Mouse (Mus musculus): ENCODE data around the gene Zbtb4.
A peak's percentile ranks its signal among the peaks of the same experiment; 100 is the strongest.

DNA sequence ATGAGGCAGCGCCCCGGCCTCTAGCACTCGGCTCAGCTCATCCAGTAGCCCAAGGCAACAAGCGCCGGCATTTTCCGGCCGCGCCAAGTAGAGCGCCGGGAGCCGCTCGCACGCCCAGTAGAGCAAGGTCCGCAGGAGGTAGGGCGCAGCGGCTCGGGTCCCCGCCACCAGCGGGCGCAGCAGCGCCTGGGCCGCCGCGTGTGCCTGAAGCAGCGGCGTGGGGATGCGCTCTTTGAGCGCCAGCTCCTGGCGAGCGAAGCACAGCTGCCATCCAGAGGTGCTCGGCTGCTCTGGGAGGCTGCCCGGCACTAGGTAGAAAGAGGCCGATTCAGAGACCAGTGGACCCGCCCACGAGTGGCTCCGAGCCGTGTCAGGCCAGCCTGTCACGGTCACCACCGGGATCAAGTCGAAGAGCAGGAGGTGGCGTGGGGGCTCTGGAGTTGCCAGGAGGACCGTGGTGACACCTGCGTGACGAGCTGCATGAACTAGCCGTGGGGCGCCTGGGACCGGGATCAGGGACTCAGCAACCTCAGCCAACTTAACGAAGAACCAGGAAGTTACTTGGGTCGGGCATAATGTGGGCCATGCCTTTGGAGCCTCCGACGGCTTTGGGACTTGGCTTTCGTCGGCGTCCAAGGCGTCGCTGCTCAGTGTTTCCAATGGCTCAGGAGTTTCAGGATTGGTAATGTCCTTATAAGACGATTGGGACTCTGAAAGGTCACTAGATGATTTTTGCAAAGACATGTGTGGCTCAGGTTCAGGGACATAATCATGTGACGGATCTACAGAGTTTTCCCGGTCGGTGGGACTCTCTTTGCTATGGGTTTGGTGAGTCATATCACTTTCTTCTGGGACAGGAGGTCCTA is 38.3 kb downstream of the Zbtb4 start:
- no peak for TF ChIP-seq POLR2A (IDR thresholded peaks at IDR 0.05; ENCODE audit: borderline replicate concordance, control insufficient read depth, low read depth, low read length)
- peak; percentile 65; the same call in 1 of the 2 replicates for TF ChIP-seq CTCF (IDR thresholded peaks at IDR 0.05; ENCODE audit: control insufficient read depth, insufficient read depth, low read length)

Data from bone marrow, adult 2 months (tissue).